Mouse (Mus musculus) MEL (cell line): Measurements from ENCODE around the gene Bcas2. TPM values are rescaled to one million over a fixed set of nuclear protein-coding genes. Genes with fewer than 3 reads are reported as not detected.
A peak's percentile ranks its signal among the peaks of the same experiment; 100 is the strongest.
"Not testable (repeated sequence)": the region's sequence is repeated elsewhere in the genome, so short reads cannot be mapped to it uniquely, and the experiment has no call there.

Source experiments
- DNase-seq: peaks from one replicate; pipeline ENCODE4 v3.0.0; 2011; ENCODE audit warnings: low read depth, low spot score
- H3K27ac ChIP-seq: 2 replicates; pipeline ENCODE4 v1.5.1; 2012; ENCODE audit warnings: low read depth, mild to moderate bottlenecking, control low read depth, low read length, moderate library complexity; ENCODE audit not compliant: control insufficient read depth
- H3K27me3 ChIP-seq, 2 experiments: fragments of 150-350 bp in 1 of 2; sonication (generic) in 1 of 2; 2 replicates each; pipeline ENCODE4 v1.6.1; 2012; ENCODE audit warnings: low read length in 2 of 2, mild to moderate bottlenecking in 2 of 2, improper control_type of control experiment in 1 of 2, moderate library complexity in 1 of 2; ENCODE audit not compliant: insufficient read depth in 2 of 2, control insufficient read depth in 1 of 2
- H3K36me3 ChIP-seq, 2 experiments: 2 replicates each; pipeline ENCODE4 v1.6.1; 2012 to 2014; ENCODE audit warnings: low read length in 2 of 2, improper control_type of control experiment in 1 of 2, inconsistent platforms in 1 of 2, mild to moderate bottlenecking in 1 of 2; ENCODE audit not compliant: insufficient read depth in 2 of 2, control insufficient read depth in 1 of 2
- H3K4me1 ChIP-seq, 2 experiments: fragments of 150-350 bp in 1 of 2; sonication (generic) in 1 of 2; 2 replicates each; pipeline ENCODE4 v1.6.1; 2012; ENCODE audit warnings: low read length in 2 of 2, improper control_type of control experiment in 1 of 2, mild to moderate bottlenecking in 1 of 2; ENCODE audit not compliant: insufficient read depth in 2 of 2, control insufficient read depth in 1 of 2
- H3K4me3 ChIP-seq, 2 experiments: fragments of 150-350 bp in 1 of 2; sonication (generic) in 1 of 2; 2 replicates each; pipeline ENCODE4 v1.5.1; 2012; ENCODE audit warnings: low read depth in 2 of 2, low read length in 2 of 2, mild to moderate bottlenecking in 2 of 2, moderate library complexity in 2 of 2, control low read depth in 1 of 2, improper control_type of control experiment in 1 of 2; ENCODE audit not compliant: control insufficient read depth in 1 of 2, insufficient read depth in 1 of 2
- H3K79me2 ChIP-seq: 2 replicates; pipeline ENCODE4 v1.6.1; 2012; ENCODE audit warnings: mild to moderate bottlenecking, low read length, moderate library complexity; ENCODE audit not compliant: control insufficient read depth, poor library complexity, insufficient read depth
- H3K9ac ChIP-seq: 2 replicates; pipeline ENCODE4 v1.6.1; 2012; ENCODE audit warnings: low read depth, mild to moderate bottlenecking, control low read depth, low read length, moderate library complexity; ENCODE audit not compliant: control insufficient read depth, poor library complexity, severe bottlenecking
- H3K9me3 ChIP-seq: fragments of 150-350 bp; sonication (generic); replicated peaks from 2 replicates; pipeline ENCODE4 v1.6.1; 2012; ENCODE audit warnings: mild to moderate bottlenecking, low read length, improper control_type of control experiment, moderate library complexity; ENCODE audit not compliant: insufficient read depth
- BHLHE40 ChIP-seq: IDR thresholded peaks from 2 replicates; pipeline ENCODE4 v1.6.1; 2012; ENCODE audit warnings: low read depth, mild to moderate bottlenecking, inconsistent platforms, low read length, improper control_type of control experiment, borderline replicate concordance
- CTCF ChIP-seq, 3 experiments: IDR thresholded peaks in 2 of 3; conservative IDR thresholded peaks in 1 of 3; 2 replicates each; pipeline ENCODE4 v1.5.1; 2011 to 2012; ENCODE audit warnings: low read length in 3 of 3, low read depth in 2 of 3, mild to moderate bottlenecking in 2 of 3, improper control_type of control experiment in 1 of 3, inconsistent platforms in 1 of 3, mixed read lengths in 1 of 3, moderate library complexity in 1 of 3; ENCODE audit not compliant: control insufficient read depth in 1 of 3, insufficient read depth in 1 of 3, poor library complexity in 1 of 3, severe bottlenecking in 1 of 3
- E2F4 ChIP-seq: IDR thresholded peaks from 2 replicates; pipeline ENCODE4 v1.6.1; 2011; ENCODE audit warnings: low read depth, low read length, improper control_type of control experiment, borderline replicate concordance
- GATA1 ChIP-seq: IDR thresholded peaks from 2 replicates; pipeline ENCODE4 v1.6.1; 2011; ENCODE audit warnings: low read depth, low read length, improper control_type of control experiment
- HCFC1 ChIP-seq: IDR thresholded peaks from 2 replicates; pipeline ENCODE4 v1.6.1; 2012; ENCODE audit warnings: low read depth, mild to moderate bottlenecking, inconsistent platforms, low read length, improper control_type of control experiment, moderate library complexity
- JUND ChIP-seq: IDR thresholded peaks from 2 replicates; pipeline ENCODE4 v1.6.1; 2011; ENCODE audit warnings: low read depth, mild to moderate bottlenecking, improper control_type of control experiment, low read length
- MAX ChIP-seq: IDR thresholded peaks from 2 replicates; pipeline ENCODE4 v1.6.1; 2011; ENCODE audit warnings: low read length, improper control_type of control experiment
- MEF2A ChIP-seq: IDR thresholded peaks from 2 replicates; pipeline ENCODE4 v1.6.1; 2014; ENCODE audit warnings: low read depth, mild to moderate bottlenecking, inconsistent platforms, low read length, improper control_type of control experiment; ENCODE audit not compliant: poor library complexity, insufficient replicate concordance, severe bottlenecking; ENCODE audit errors: extremely low read depth
- MYC ChIP-seq: IDR thresholded peaks from 2 replicates; pipeline ENCODE4 v1.6.1; 2011; ENCODE audit warnings: low read depth, mild to moderate bottlenecking, low read length, improper control_type of control experiment, moderate library complexity
- NRF1 ChIP-seq: IDR thresholded peaks from 2 replicates; pipeline ENCODE4 v1.6.1; 2014; ENCODE audit warnings: low read depth, mild to moderate bottlenecking, inconsistent platforms, low read length, improper control_type of control experiment, moderate library complexity; ENCODE audit not compliant: poor library complexity, insufficient read depth, severe bottlenecking
- POLR2AphosphoS2 ChIP-seq: IDR thresholded peaks from 2 replicates; pipeline ENCODE4 v1.6.1; 2011; ENCODE audit warnings: low read length, improper control_type of control experiment
- RAD21 ChIP-seq: IDR thresholded peaks from 2 replicates; pipeline ENCODE4 v1.6.1; 2011; ENCODE audit warnings: mild to moderate bottlenecking, low read depth, low read length, improper control_type of control experiment
- RCOR1 ChIP-seq: IDR thresholded peaks from 2 replicates; pipeline ENCODE4 v1.6.1; 2012; ENCODE audit warnings: low read depth, mild to moderate bottlenecking, inconsistent platforms, low read length, improper control_type of control experiment
- SIN3A ChIP-seq: IDR thresholded peaks from 2 replicates; pipeline ENCODE4 v1.6.1; 2012; ENCODE audit warnings: low read length, improper control_type of control experiment, inconsistent platforms
- SMC3 ChIP-seq: IDR thresholded peaks from 2 replicates; pipeline ENCODE4 v1.6.1; 2011; ENCODE audit warnings: low read depth, low read length, improper control_type of control experiment
- TCF12 ChIP-seq: IDR thresholded peaks from 2 replicates; pipeline ENCODE4 v1.6.1; 2014; ENCODE audit warnings: low read depth, mild to moderate bottlenecking, inconsistent platforms, low read length, improper control_type of control experiment, moderate library complexity
- USF1 ChIP-seq: IDR thresholded peaks from 2 replicates; pipeline ENCODE4 v1.6.1; 2014; ENCODE audit warnings: low read depth, mild to moderate bottlenecking, inconsistent platforms, low read length, improper control_type of control experiment, moderate library complexity
- ZC3H11A ChIP-seq: IDR thresholded peaks from 2 replicates; pipeline ENCODE4 v1.6.1; 2012; ENCODE audit warnings: low read depth, mild to moderate bottlenecking, inconsistent platforms, low read length, improper control_type of control experiment
- ZKSCAN1 ChIP-seq: IDR thresholded peaks from 2 replicates; pipeline ENCODE4 v1.6.1; 2012; ENCODE audit warnings: low read depth, mild to moderate bottlenecking, inconsistent platforms, low read length, improper control_type of control experiment, moderate library complexity
- ZMIZ1 ChIP-seq: IDR thresholded peaks from 2 replicates; pipeline ENCODE4 v1.6.1; 2012; ENCODE audit warnings: low read depth, mild to moderate bottlenecking, inconsistent platforms, low read length, improper control_type of control experiment, moderate library complexity
- ZNF384 ChIP-seq: IDR thresholded peaks from 2 replicates; pipeline ENCODE4 v1.6.1; 2012; ENCODE audit warnings: low read depth, mild to moderate bottlenecking, inconsistent platforms, low read length, improper control_type of control experiment
- polyA plus RNA-seq, 2 experiments: library from polyadenylated mRNA; stranded (reverse) in 1 of 2; unstranded in 1 of 2; fragments of >175 nt in 1 of 2; fragments of >200 nt in 1 of 2; gene quantifications; 2 replicates each; pipeline versions ENCODE4 v1.2.1 to v1.2.4; 2012; ENCODE audit warnings: low replicate concordance in 2 of 2, low read depth in 1 of 2; ENCODE audit not compliant: insufficient read length in 2 of 2, insufficient read depth in 1 of 2, missing spikeins in 1 of 2
- total RNA-seq: library from RNA; depleted of rRNA; stranded (reverse); fragments of 300-350 nt; gene quantifications from 2 replicates; pipeline ENCODE4 v1.2.3, GENCODE M21; 2012

The Bcas2 gene
- total and polyA plus RNA-seq, 3 experiments: 117 to 166 TPM; not detected in 1

GRCm38 (mm10) chr3:103184467-103184866, 13.0 kb downstream of the Bcas2 start:
- TF ChIP-seq ZC3H11A (peak; percentile 55), SMC3 (peak; percentile 55), MYC (peak; percentile 78; the same call in 1 of the 2 replicates), RAD21 (peak; percentile 47), CTCF (IDR thresholded peaks at IDR 0.05 in 2 of 3, conservative IDR thresholded peaks at IDR 0.05 in 1 of 3; ENCODE audit: control insufficient read depth in 1 of 3, insufficient read depth in 1 of 3, low read depth in 2 of 3, low read length in 3 of 3, poor library complexity in 1 of 3, severe bottlenecking in 1 of 3) (peak in 2 of 3 experiments; percentile 24 to 49; a peak in 3 of 6 replicates)
- TF ChIP-seq, all 39 proteins: peak for 5; not testable (repeated sequence) for 34
- H3K9ac ChIP-seq, H3K27ac ChIP-seq, H3K36me3 ChIP-seq, H3K4me1 ChIP-seq, H3K4me3 ChIP-seq, H3K27me3 ChIP-seq, H3K79me2 ChIP-seq, H3K9me3 ChIP-seq: not testable (repeated sequence)
- peak; percentile 53 for DNase-seq

- Histone ChIP-seq H3K9me3 (no peaks in the 10 kb centered on the region), H3K4me3 (no peak overlapping the region), H3K79me2 (no peaks in the 10 kb centered on the region), H3K9ac (no peak overlapping the region), H3K4me1 (no peaks in the 10 kb centered on the region), H3K27me3 (no peaks in the 10 kb centered on the region), H3K27ac (no peak overlapping the region), H3K36me3 (no peaks in the 10 kb centered on the region)
- no peak for DNase-seq
- no peak for TF ChIP-seq ZC3H11A
- TF ChIP-seq ZKSCAN1: no peak
- TF ChIP-seq JUND: no peak
- no peak for TF ChIP-seq BHLHE40
- no peak for TF ChIP-seq POLR2AphosphoS2
- TF ChIP-seq MEF2A: no peak
- TF ChIP-seq GATA1: no peak
- no peak for TF ChIP-seq SIN3A
- no peak for TF ChIP-seq MYC
- TF ChIP-seq TCF12: no peak
- TF ChIP-seq RCOR1: no peak
- no peak for TF ChIP-seq ZMIZ1
- TF ChIP-seq HCFC1: no peak
- no peak for TF ChIP-seq USF1
- TF ChIP-seq NRF1: no peak
- no peak for TF ChIP-seq MAX
- no peak for TF ChIP-seq ZNF384
- TF ChIP-seq E2F4: no peak
These were observed 17.0 kb downstream of the Bcas2 start for GRCm38 (mm10) chr3:103188451-103188850.
